Mouse (Mus musculus) ES-E14 (cell line): ENCODE results near the gene Zmiz1.

Experiments used
- CHD2 ChIP-seq: IDR thresholded peaks from 2 replicates; pipeline ENCODE4 v1.6.1; 2014; ENCODE audit warnings: mild to moderate bottlenecking, low read depth, low read length, inconsistent platforms
- HCFC1 ChIP-seq: IDR thresholded peaks from 2 replicates; pipeline ENCODE4 v1.6.1; 2012; ENCODE audit warnings: low read length, inconsistent platforms, borderline replicate concordance; ENCODE audit not compliant: insufficient read depth
- MAFK ChIP-seq: IDR thresholded peaks from 2 replicates; pipeline ENCODE4 v1.6.1; 2014; ENCODE audit warnings: mild to moderate bottlenecking, low read depth, low read length, inconsistent platforms; ENCODE audit not compliant: insufficient read depth
- ZC3H11A ChIP-seq: IDR thresholded peaks from 2 replicates; pipeline ENCODE4 v1.6.1; 2012; ENCODE audit warnings: low read depth, mild to moderate bottlenecking, inconsistent platforms, low read length, borderline replicate concordance
- ZNF384 ChIP-seq: IDR thresholded peaks from 2 replicates; pipeline ENCODE4 v1.6.1; 2012; ENCODE audit warnings: low read depth, low read length, inconsistent platforms

GRCm38 (mm10) chr14:25468891-25469529 lies 10.0 kb downstream of the Zmiz1 start:
- no peak for TF ChIP-seq ZC3H11A
- TF ChIP-seq MAFK = no peak
- no peak for TF ChIP-seq HCFC1
- TF ChIP-seq ZNF384 = no peak
- TF ChIP-seq CHD2 = no peak
